Mouse (Mus musculus) intestine, embryonic 14.5 days (tissue): ENCODE results near the gene B3gnt6. TPM values are rescaled to one million over a fixed set of nuclear protein-coding genes. Genes with fewer than 3 reads are reported as not detected.

ENCODE experiments used
- ATAC-seq: fragments of 200-750 bp; cut with Nextera tagmentation; replicated peaks from 2 replicates; pipeline ENCODE4 v1.8.0; 2017; ENCODE audit warnings: low read depth, moderate number of reproducible peaks, moderate TSS enrichment, moderate library complexity; ENCODE audit not compliant: low FRiP score, low TSS enrichment
- DNase-seq: peaks from one replicate; pipeline ENCODE4 v3.0.0-alpha.2; 2018; ENCODE audit warnings: low spot score
- H3K27ac ChIP-seq: fragments of 300-500 bp; sonication (generic); 2 replicates; pipeline ENCODE4 v1.5.1; 2014; ENCODE audit warnings: low read depth, mild to moderate bottlenecking, control low read depth
- H3K27me3 ChIP-seq: fragments of 300-500 bp; sonication (generic); replicated peaks from 2 replicates; pipeline ENCODE4 v1.6.1; 2014; ENCODE audit warnings: low read length, control low read depth; ENCODE audit not compliant: control insufficient read depth, insufficient read depth
- H3K36me3 ChIP-seq: fragments of 300-500 bp; sonication (generic); 2 replicates; pipeline ENCODE4 v1.6.1; 2014; ENCODE audit warnings: low read length, control low read depth; ENCODE audit not compliant: control insufficient read depth, insufficient read depth
- H3K4me1 ChIP-seq: fragments of 300-500 bp; sonication (generic); replicated peaks from 2 replicates; pipeline ENCODE4 v1.6.1; 2014; ENCODE audit warnings: low read length, control low read depth, mixed read lengths; ENCODE audit not compliant: control insufficient read depth, insufficient read depth
- H3K4me2 ChIP-seq: fragments of 300-500 bp; sonication (generic); 2 replicates; pipeline ENCODE4 v1.6.1; 2014; ENCODE audit warnings: low read length
- H3K4me3 ChIP-seq: fragments of 300-500 bp; sonication (generic); 2 replicates; pipeline ENCODE4 v1.5.1; 2014; ENCODE audit warnings: low read depth, low read length, control low read depth, mixed read lengths
- H3K9ac ChIP-seq: fragments of 300-500 bp; sonication (generic); 2 replicates; pipeline ENCODE4 v1.6.1; 2014; ENCODE audit warnings: mild to moderate bottlenecking, low read length
- H3K9me3 ChIP-seq: fragments of 300-500 bp; sonication (generic); 2 replicates; pipeline ENCODE4 v1.6.1; 2016; ENCODE audit warnings: low read length, control low read depth; ENCODE audit not compliant: control insufficient read depth
- WGBS: fragments of 180-500 bp; shearing (Covaris S2); extraction: QIAGEN DNeasy Blood & Tissue Kit; methylation state at CpG from one replicate; pipeline ENCODE4 v1.1.7; 2014; 5-methylcytosine and 5-hydroxymethylcytosine counted together
- polyA plus RNA-seq: library from polyadenylated mRNA; unstranded; fragments of >200 nt; fragmentation: Nextera tagmentation; extraction: Ambion mirVana; gene quantifications from 2 replicates; pipeline ENCODE4 v1.2.1, GENCODE M21; 2014

Gene B3gnt6
- polyA plus RNA-seq, 1 experiment from 2014 or later: not detected

DNA sequence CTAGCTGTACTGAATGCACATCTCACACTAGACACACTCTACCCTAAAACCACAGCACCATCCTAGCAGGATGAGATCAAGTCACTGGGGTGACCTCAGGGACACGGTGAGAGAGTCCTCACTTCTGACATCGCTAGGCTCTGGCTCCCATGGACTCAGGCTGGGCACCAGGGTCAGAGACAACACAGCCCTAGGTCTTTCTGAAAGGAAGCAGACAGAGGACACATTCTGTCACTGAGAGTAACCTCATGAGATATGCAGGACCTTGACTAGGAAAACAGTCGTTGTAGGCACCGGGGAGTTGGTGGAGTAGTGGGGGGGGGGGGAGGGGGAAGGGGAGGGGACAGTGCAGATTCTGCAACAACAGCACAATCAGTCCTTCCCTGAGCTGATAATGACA lies 25.9 kb downstream of the B3gnt6 start:
- H3K27ac ChIP-seq: no peak overlapping the region
- H3K4me3 ChIP-seq: no peak overlapping the region
- peaks cover under 1% of the 10 kb centered on the region; the same call in 1 of the 2 replicates for H3K4me1 ChIP-seq
- H3K36me3 ChIP-seq: no peaks in the 10 kb centered on the region
- WGBS: 40% methylated on average over 4 of the region's 4 CpGs
- H3K9me3 ChIP-seq: no peaks in the 10 kb centered on the region
- H3K4me2 ChIP-seq: no peak overlapping the region
- no peaks in the 10 kb centered on the region for H3K27me3 ChIP-seq
- no peak for DNase-seq
- no peak overlapping the region for H3K9ac ChIP-seq
- ATAC-seq: no peak

DNA sequence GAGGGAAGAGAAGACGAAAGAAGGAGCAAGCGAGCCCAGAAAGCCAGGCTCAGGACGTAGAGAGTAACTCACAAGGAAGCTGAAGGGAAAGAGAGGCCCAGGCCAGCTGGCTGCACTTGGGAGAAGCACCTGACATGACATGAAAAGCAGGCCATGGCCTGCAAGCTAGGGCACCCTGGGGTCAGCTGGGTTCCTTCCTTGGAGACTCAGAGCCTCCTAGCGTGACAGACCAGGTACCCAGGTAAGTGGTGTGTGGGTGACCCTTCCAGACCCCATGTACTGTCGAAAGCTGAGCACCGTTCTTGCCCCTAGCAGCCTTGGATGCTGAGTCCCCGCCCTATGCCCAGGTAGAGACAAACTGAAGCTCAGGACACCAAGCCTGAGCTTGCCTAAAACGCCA lies 26.6 kb downstream of the B3gnt6 start:
- 80% methylated on average over 8 of the region's 8 CpGs for WGBS
- H3K9ac ChIP-seq: no peak overlapping the region
- H3K27me3 ChIP-seq: no peaks in the 10 kb centered on the region
- H3K4me1 ChIP-seq: no peaks in the 10 kb centered on the region; the same call in 1 of the 2 replicates
- no peak overlapping the region for H3K4me3 ChIP-seq
- H3K4me2 ChIP-seq: no peak overlapping the region
- ATAC-seq (no peak), DNase-seq (no peak)
- H3K9me3 ChIP-seq: no peaks in the 10 kb centered on the region
- no peaks in the 10 kb centered on the region for H3K36me3 ChIP-seq
- no peak overlapping the region for H3K27ac ChIP-seq

GRCm38 (mm10) chr7:98171141-98172073 lies 27.9 kb downstream of the B3gnt6 start:
- H3K4me3 ChIP-seq: no peak overlapping the region
- 68% methylated on average over 6 of the region's 6 CpGs for WGBS
- no peaks in the 10 kb centered on the region for H3K36me3 ChIP-seq
- DNase-seq (no peak), ATAC-seq (no peak; the same call in 1 of the 2 replicates)
- H3K9me3 ChIP-seq: no peaks in the 10 kb centered on the region
- H3K27ac ChIP-seq: no peak overlapping the region
- H3K9ac ChIP-seq: no peak overlapping the region
- H3K4me1 ChIP-seq: no peaks in the 10 kb centered on the region; the same call in 1 of the 2 replicates
- no peak overlapping the region for H3K4me2 ChIP-seq
- no peaks in the 10 kb centered on the region for H3K27me3 ChIP-seq

GRCm38 (mm10) chr7:98164999-98165528 lies 34.2 kb downstream of the B3gnt6 start:
- Histone ChIP-seq H3K4me1 (peaks cover 18% of the 10 kb centered on the region), H3K27me3 (no peaks in the 10 kb centered on the region), H3K9ac (no peak overlapping the region), H3K4me3 (no peak overlapping the region), H3K36me3 (no peaks in the 10 kb centered on the region), H3K4me2 (no peak overlapping the region), H3K27ac (0 out of 2 replicates have a peak overlapping the region, but pooled peaks have one; percentile 11), H3K9me3 (no peaks in the 10 kb centered on the region)
- 53% methylated on average over 10 of the region's 10 CpGs for WGBS
- DNase-seq (no peak), ATAC-seq (no peak)

- Histone ChIP-seq H3K36me3 (no peaks in the 10 kb centered on the region), H3K4me1 (peaks cover 19% of the 10 kb centered on the region), H3K9ac (no peak overlapping the region), H3K27ac (0 out of 2 replicates have a peak overlapping the region, but pooled peaks have one; percentile 11), H3K9me3 (no peaks in the 10 kb centered on the region), H3K4me2 (no peak overlapping the region), H3K4me3 (no peak overlapping the region), H3K27me3 (no peaks in the 10 kb centered on the region)
- ATAC-seq (no peak), DNase-seq (no peak)
- 79% methylated on average over 9 of the region's 9 CpGs for WGBS
These were observed 34.8 kb downstream of the B3gnt6 start for GRCm38 (mm10) chr7:98164382-98164998.

GRCm38 (mm10) chr7:98163700-98164099 lies 35.6 kb downstream of the B3gnt6 start:
- Histone ChIP-seq H3K9ac (no peak overlapping the region), H3K9me3 (no peaks in the 10 kb centered on the region), H3K4me3 (no peak overlapping the region), H3K27ac (no peak overlapping the region), H3K4me1 (peaks cover 26% of the 10 kb centered on the region), H3K27me3 (no peaks in the 10 kb centered on the region), H3K36me3 (no peaks in the 10 kb centered on the region), H3K4me2 (no peak overlapping the region)
- DNase-seq (no peak), ATAC-seq (no peak)
- WGBS: 50% methylated on average over 3 of the region's 3 CpGs

DNA sequence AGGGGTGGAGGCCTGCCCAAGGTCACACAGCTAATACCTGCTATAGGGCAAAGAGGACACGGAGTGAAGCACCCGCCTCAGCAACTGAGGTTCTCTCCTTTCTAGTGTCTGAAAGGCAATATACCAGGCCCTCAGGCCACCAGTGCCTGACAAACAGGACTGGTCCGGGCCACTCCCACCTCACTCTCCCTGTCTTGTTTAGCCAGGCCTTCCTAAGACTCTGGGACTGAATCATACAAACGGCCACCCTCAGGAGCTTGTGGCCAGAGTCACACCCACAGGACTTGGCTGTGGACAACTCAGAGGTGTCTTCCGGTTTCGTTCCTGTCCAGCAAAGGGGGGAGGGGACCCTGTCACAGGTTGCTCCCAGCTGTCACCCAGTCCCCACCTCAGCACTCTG lies 37.0 kb downstream of the B3gnt6 start:
- WGBS: 67% methylated on average over 6 of the region's 6 CpGs
- no peak overlapping the region for H3K4me3 ChIP-seq
- H3K9me3 ChIP-seq: no peaks in the 10 kb centered on the region
- no peak overlapping the region for H3K9ac ChIP-seq
- no peak overlapping the region for H3K27ac ChIP-seq
- no peak overlapping the region for H3K4me2 ChIP-seq
- ATAC-seq (no peak), DNase-seq (no peak)
- peaks cover 33% of the 10 kb centered on the region for H3K4me1 ChIP-seq
- no peaks in the 10 kb centered on the region for H3K27me3 ChIP-seq
- H3K36me3 ChIP-seq: no peaks in the 10 kb centered on the region

DNA sequence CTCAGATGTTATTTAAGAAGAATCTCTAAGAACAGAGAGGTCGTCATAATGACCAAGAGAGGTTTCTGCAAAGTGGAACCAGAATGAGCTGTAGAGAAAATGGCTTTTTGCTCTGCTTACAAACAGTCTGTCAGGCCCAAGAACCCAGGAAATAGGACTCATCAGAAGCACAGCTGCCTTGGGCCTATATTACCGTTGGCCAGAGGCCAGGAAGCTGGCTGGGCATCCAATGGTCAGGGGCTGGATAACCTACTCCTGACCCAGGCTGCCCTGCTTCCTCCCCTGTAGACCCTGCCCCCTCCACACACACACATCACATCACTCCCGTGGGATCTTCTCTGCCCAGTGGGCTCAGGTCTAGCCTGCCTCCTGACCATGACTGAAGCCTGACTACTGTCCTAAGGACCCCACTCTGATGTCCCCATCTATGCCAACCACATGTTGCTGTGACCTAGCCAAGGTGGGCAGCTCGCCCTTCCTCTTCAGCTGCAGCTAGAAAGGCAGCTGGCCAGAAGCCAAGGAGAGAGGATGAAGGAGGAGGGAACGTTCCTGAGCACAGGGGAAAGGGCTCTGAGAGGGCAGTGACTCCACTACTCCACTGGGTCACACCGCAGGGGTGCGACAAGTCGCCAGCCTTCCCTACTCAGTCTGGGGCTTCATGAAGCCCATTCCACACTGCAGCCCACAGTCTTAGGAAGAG lies 39.1 kb downstream of the B3gnt6 start:
- DNase-seq: no peak
- no peak for ATAC-seq

More for the DNA sequence above, 39.1 kb downstream of the B3gnt6 start:
- H3K4me3 ChIP-seq: no peak overlapping the region
- H3K27me3 ChIP-seq: no peaks in the 10 kb centered on the region
- H3K27ac ChIP-seq: no peak overlapping the region
- no peaks in the 10 kb centered on the region for H3K9me3 ChIP-seq
- 33% methylated on average over 8 of the region's 8 CpGs for WGBS
- no peaks in the 10 kb centered on the region for H3K36me3 ChIP-seq
- no peak overlapping the region for H3K9ac ChIP-seq
- H3K4me1 ChIP-seq: peaks cover 34% of the 10 kb centered on the region
- no peak overlapping the region for H3K4me2 ChIP-seq
